Mouse (Mus musculus) heart, embryonic 13.5 days (tissue): Measurements from ENCODE around the gene Arhgef7. TPM values are rescaled to one million over a fixed set of nuclear protein-coding genes. Genes with fewer than 3 reads are reported as not detected.
A peak's percentile ranks its signal among the peaks of the same experiment; 100 is the strongest.

Source experiments
- ATAC-seq: fragments of 200-750 bp; cut with Nextera tagmentation; 2 replicates; pipeline ENCODE4 v1.8.0; 2017; ENCODE audit warnings: moderate TSS enrichment; ENCODE audit not compliant: insufficient number of reproducible peaks, low FRiP score, low TSS enrichment; ENCODE audit errors: extremely low read depth
- H3K27ac ChIP-seq: fragments of 300-500 bp; sonication (generic); replicated peaks from 2 replicates; pipeline ENCODE4 v1.5.1; 2015; ENCODE audit warnings: moderate library complexity, mild to moderate bottlenecking, inconsistent platforms
- H3K27me3 ChIP-seq: fragments of 300-500 bp; sonication (generic); replicated peaks from 2 replicates; pipeline ENCODE4 v1.6.1; 2015; ENCODE audit warnings: mild to moderate bottlenecking, inconsistent platforms
- H3K36me3 ChIP-seq: fragments of 300-500 bp; sonication (generic); 2 replicates; pipeline ENCODE4 v1.6.1; 2015; ENCODE audit warnings: mild to moderate bottlenecking, inconsistent platforms
- H3K4me1 ChIP-seq: fragments of 300-500 bp; sonication (generic); 2 replicates; pipeline ENCODE4 v1.6.1; 2015; ENCODE audit warnings: inconsistent platforms
- H3K4me2 ChIP-seq: fragments of 300-500 bp; sonication (generic); 2 replicates; pipeline ENCODE4 v1.6.1; 2015; ENCODE audit warnings: inconsistent platforms, mild to moderate bottlenecking, moderate library complexity
- H3K4me3 ChIP-seq: fragments of 300-500 bp; sonication (generic); 2 replicates; pipeline ENCODE4 v1.5.1; 2015; ENCODE audit warnings: moderate library complexity, mild to moderate bottlenecking, inconsistent platforms
- H3K9ac ChIP-seq: fragments of 300-500 bp; sonication (generic); 2 replicates; pipeline ENCODE4 v1.6.1; 2015; ENCODE audit warnings: inconsistent platforms, mild to moderate bottlenecking, moderate library complexity
- H3K9me3 ChIP-seq: fragments of 300-500 bp; sonication (generic); 2 replicates; pipeline ENCODE4 v1.6.1; 2016; ENCODE audit warnings: inconsistent platforms
- WGBS: fragments of 180-500 bp; shearing (Covaris S2); methylation state at CpG from one replicate; pipeline ENCODE4 v1.1.7; 2015; ENCODE audit warnings: mixed read lengths; 5-methylcytosine and 5-hydroxymethylcytosine counted together
- polyA plus RNA-seq: library from polyadenylated mRNA; unstranded; fragments of >200 nt; fragmentation: Nextera tagmentation; extraction: Ambion mirVana; gene quantifications from 2 replicates; pipeline ENCODE4 v1.2.1, GENCODE M21; 2015

Gene Arhgef7
- 44.8 and 45.8 TPM in 2 replicates for polyA plus RNA-seq

GRCm38 (mm10) chr8:11727651-11728481 is at the start of gene Arhgef7:
Gene Arhgef7, plus strand, starts transcription at chr8:11727721.
- Histone ChIP-seq H3K36me3 (no peaks in the 10 kb centered on the region), H3K27me3 (peaks cover 68% of the 10 kb centered on the region), H3K9ac (peak within 1 kb of the TSS; percentile 93), H3K27ac (peak within 1 kb of the TSS; percentile 94), H3K9me3 (no peaks in the 10 kb centered on the region), H3K4me1 (peaks cover 36% of the 10 kb centered on the region), H3K4me3 (peak within 1 kb of the TSS; percentile 75), H3K4me2 (peak within 1 kb of the TSS; percentile 86)
- peak; percentile 74 for ATAC-seq
- WGBS = under 1% methylated on average over 113 of the region's 127 CpGs

- no peaks in the 10 kb centered on the region for H3K27me3 ChIP-seq
- H3K4me2 ChIP-seq = no peak overlapping the region
- no peak overlapping the region for H3K4me3 ChIP-seq
- ATAC-seq = no peak
- 82% methylated on average over 7 of the region's 7 CpGs for WGBS
- no peak overlapping the region for H3K9ac ChIP-seq
- no peaks in the 10 kb centered on the region for H3K4me1 ChIP-seq
- H3K36me3 ChIP-seq = no peaks in the 10 kb centered on the region
- H3K27ac ChIP-seq = no peak overlapping the region
- H3K9me3 ChIP-seq = peaks cover 5% of the 10 kb centered on the region; the same call in 1 of the 2 replicates
These were observed 43.0 kb upstream of the Arhgef7 start for GRCm38 (mm10) chr8:11684558-11684957.

GRCm38 (mm10) chr8:11687251-11687650 is 40.3 kb upstream of the Arhgef7 start:
- no peaks in the 10 kb centered on the region for H3K27me3 ChIP-seq
- peaks cover 7% of the 10 kb centered on the region for H3K4me1 ChIP-seq
- no peak overlapping the region for H3K4me2 ChIP-seq
- H3K9me3 ChIP-seq = peaks cover 5% of the 10 kb centered on the region; the same call in 1 of the 2 replicates
- ATAC-seq = no peak
- 72% methylated on average over 5 of the region's 5 CpGs for WGBS
- H3K9ac ChIP-seq = no peak overlapping the region
- H3K36me3 ChIP-seq = no peaks in the 10 kb centered on the region
- H3K27ac ChIP-seq = no peak overlapping the region
- H3K4me3 ChIP-seq = no peak overlapping the region

- Histone ChIP-seq H3K27me3 (0 out of 2 replicates have a peak, but pooled peaks cover 3% of the 10 kb centered on the region), H3K4me3 (no peak overlapping the region), H3K4me1 (peaks cover 18% of the 10 kb centered on the region), H3K9ac (no peak overlapping the region), H3K9me3 (peaks cover 5% of the 10 kb centered on the region; the same call in 1 of the 2 replicates), H3K36me3 (no peaks in the 10 kb centered on the region), H3K27ac (no peak overlapping the region), H3K4me2 (no peak overlapping the region)
- WGBS = 53% methylated on average over 7 of the region's 7 CpGs
- ATAC-seq = no peak
These were observed 37.6 kb upstream of the Arhgef7 start for GRCm38 (mm10) chr8:11689945-11690344.

- WGBS = 81% methylated on average over 6 of the region's 6 CpGs
- no peaks in the 10 kb centered on the region for H3K36me3 ChIP-seq
- H3K4me1 ChIP-seq = peaks cover 18% of the 10 kb centered on the region
- no peak for ATAC-seq
- H3K9me3 ChIP-seq = no peaks in the 10 kb centered on the region
- H3K4me2 ChIP-seq = no peak overlapping the region
- no peak overlapping the region for H3K4me3 ChIP-seq
- H3K9ac ChIP-seq = no peak overlapping the region
- 0 out of 2 replicates have a peak, but pooled peaks cover 5% of the 10 kb centered on the region for H3K27me3 ChIP-seq
- H3K27ac ChIP-seq = no peak overlapping the region
These were observed 36.2 kb upstream of the Arhgef7 start for GRCm38 (mm10) chr8:11691284-11691683.

GRCm38 (mm10) chr8:11691761-11692160 is 35.8 kb upstream of the Arhgef7 start:
- H3K4me3 ChIP-seq = no peak overlapping the region
- no peaks in the 10 kb centered on the region for H3K36me3 ChIP-seq
- H3K4me1 ChIP-seq = peaks cover 18% of the 10 kb centered on the region
- H3K27me3 ChIP-seq = 0 out of 2 replicates have a peak, but pooled peaks cover 5% of the 10 kb centered on the region
- H3K9me3 ChIP-seq = no peaks in the 10 kb centered on the region
- ATAC-seq = no peak
- 71% methylated on average over 6 of the region's 6 CpGs for WGBS
- H3K27ac ChIP-seq = no peak overlapping the region
- no peak overlapping the region for H3K9ac ChIP-seq
- no peak overlapping the region for H3K4me2 ChIP-seq

GRCm38 (mm10) chr8:11692455-11692854 is 35.1 kb upstream of the Arhgef7 start:
- H3K27me3 ChIP-seq = 0 out of 2 replicates have a peak, but pooled peaks cover 5% of the 10 kb centered on the region
- no peaks in the 10 kb centered on the region for H3K9me3 ChIP-seq
- H3K9ac ChIP-seq = no peak overlapping the region
- H3K27ac ChIP-seq = no peak overlapping the region
- no peak for ATAC-seq
- peaks cover 18% of the 10 kb centered on the region for H3K4me1 ChIP-seq
- 9% methylated on average over 1 of the region's 1 CpGs for whole genome bisulfite sequencing
- H3K4me2 ChIP-seq = no peak overlapping the region
- H3K36me3 ChIP-seq = no peaks in the 10 kb centered on the region
- no peak overlapping the region for H3K4me3 ChIP-seq

GRCm38 (mm10) chr8:11693972-11694371 is 33.5 kb upstream of the Arhgef7 start:
- H3K9me3 ChIP-seq = no peaks in the 10 kb centered on the region
- H3K27me3 ChIP-seq = 0 out of 2 replicates have a peak, but pooled peaks cover 5% of the 10 kb centered on the region
- no peak overlapping the region for H3K4me3 ChIP-seq
- ATAC-seq = no peak
- H3K27ac ChIP-seq = no peak overlapping the region
- peaks cover 18% of the 10 kb centered on the region for H3K4me1 ChIP-seq
- H3K9ac ChIP-seq = no peak overlapping the region
- no peak overlapping the region for H3K4me2 ChIP-seq
- WGBS = 64% methylated on average over 5 of the region's 5 CpGs
- no peaks in the 10 kb centered on the region for H3K36me3 ChIP-seq

- H3K4me3 ChIP-seq = no peak overlapping the region
- WGBS = 75% methylated on average over 3 of the region's 3 CpGs
- H3K4me2 ChIP-seq = no peak overlapping the region
- H3K9ac ChIP-seq = no peak overlapping the region
- no peak for ATAC-seq
- peaks cover 10% of the 10 kb centered on the region for H3K27me3 ChIP-seq
- H3K9me3 ChIP-seq = no peaks in the 10 kb centered on the region
- no peak overlapping the region for H3K27ac ChIP-seq
- no peaks in the 10 kb centered on the region for H3K36me3 ChIP-seq
- peaks cover 27% of the 10 kb centered on the region for H3K4me1 ChIP-seq
These were observed 31.3 kb upstream of the Arhgef7 start for GRCm38 (mm10) chr8:11696176-11696575.

- H3K27ac ChIP-seq = no peak overlapping the region
- no peaks in the 10 kb centered on the region for H3K9me3 ChIP-seq
- no peak for ATAC-seq
- H3K27me3 ChIP-seq = peaks cover 10% of the 10 kb centered on the region
- no peak overlapping the region for H3K9ac ChIP-seq
- WGBS = 70% methylated on average over 7 of the region's 7 CpGs
- peaks cover 22% of the 10 kb centered on the region for H3K4me1 ChIP-seq
- H3K36me3 ChIP-seq = no peaks in the 10 kb centered on the region
- no peak overlapping the region for H3K4me3 ChIP-seq
- no peak overlapping the region for H3K4me2 ChIP-seq
These were observed 30.1 kb upstream of the Arhgef7 start for GRCm38 (mm10) chr8:11697467-11697866.

- Histone ChIP-seq H3K4me3 (no peak overlapping the region), H3K4me1 (peaks cover 14% of the 10 kb centered on the region), H3K4me2 (no peak overlapping the region), H3K27ac (no peak overlapping the region), H3K9ac (peak overlapping the region; percentile 67; the same call in 1 of the 2 replicates), H3K27me3 (peaks cover 10% of the 10 kb centered on the region), H3K9me3 (no peaks in the 10 kb centered on the region), H3K36me3 (no peaks in the 10 kb centered on the region)
- no peak for ATAC-seq
- 79% methylated on average over 5 of the region's 5 CpGs for WGBS
These were observed 28.0 kb upstream of the Arhgef7 start for GRCm38 (mm10) chr8:11699442-11700001.
